Mouse (Mus musculus) gastrocnemius, adult 2 months (tissue): ENCODE results near the gene H2-Q6. TPM values are rescaled to one million over a fixed set of nuclear protein-coding genes. Genes with fewer than 3 reads are reported as not detected.
"Not testable (repeated sequence)": the region's sequence is repeated elsewhere in the genome, so short reads cannot be mapped to it uniquely, and the experiment has no call there.

ENCODE experiments used
- DNase-seq: peaks from one replicate; pipeline ENCODE4 v3.0.0; 2022
- H3K27ac ChIP-seq: fragments of 200-600 bp; 2 replicates; pipeline ENCODE4 v1.8.1; 2022; ENCODE audit warnings: mild to moderate bottlenecking
- H3K4me3 ChIP-seq: fragments of 200-600 bp; 2 replicates; pipeline ENCODE4 v1.8.1; 2022; ENCODE audit warnings: mild to moderate bottlenecking, moderate library complexity
- CTCF ChIP-seq: fragments of 200-600 bp; IDR thresholded peaks from 2 replicates; pipeline ENCODE4 v1.8.1; 2022; ENCODE audit warnings: antibody characterized with exemption, mild to moderate bottlenecking, moderate library complexity
- intact Hi-C: fragments of 180-260 bp; cut with DNase I; formaldehyde crosslinking; loops from one replicate; pipeline ENCODE4 v1.15.1; 2025
- long read RNA-seq, 2 experiments: library from polyadenylated mRNA; stranded (forward); transcript quantifications; one replicate each; pipeline ENCODE4 v2.0.0; 2021
- total RNA-seq, 2 experiments: library from RNA; stranded (reverse); gene quantifications; 2 replicates each; pipeline ENCODE4 v1.2.3; 2021

The H2-Q6 gene
- total RNA-seq: under 1 TPM in 1 of 2 experiments, not detected in 1; 0.18 TPM
- long read RNA-seq, experiment 1: 0 reads
- long read RNA-seq, experiment 2: 0 reads

DNA sequence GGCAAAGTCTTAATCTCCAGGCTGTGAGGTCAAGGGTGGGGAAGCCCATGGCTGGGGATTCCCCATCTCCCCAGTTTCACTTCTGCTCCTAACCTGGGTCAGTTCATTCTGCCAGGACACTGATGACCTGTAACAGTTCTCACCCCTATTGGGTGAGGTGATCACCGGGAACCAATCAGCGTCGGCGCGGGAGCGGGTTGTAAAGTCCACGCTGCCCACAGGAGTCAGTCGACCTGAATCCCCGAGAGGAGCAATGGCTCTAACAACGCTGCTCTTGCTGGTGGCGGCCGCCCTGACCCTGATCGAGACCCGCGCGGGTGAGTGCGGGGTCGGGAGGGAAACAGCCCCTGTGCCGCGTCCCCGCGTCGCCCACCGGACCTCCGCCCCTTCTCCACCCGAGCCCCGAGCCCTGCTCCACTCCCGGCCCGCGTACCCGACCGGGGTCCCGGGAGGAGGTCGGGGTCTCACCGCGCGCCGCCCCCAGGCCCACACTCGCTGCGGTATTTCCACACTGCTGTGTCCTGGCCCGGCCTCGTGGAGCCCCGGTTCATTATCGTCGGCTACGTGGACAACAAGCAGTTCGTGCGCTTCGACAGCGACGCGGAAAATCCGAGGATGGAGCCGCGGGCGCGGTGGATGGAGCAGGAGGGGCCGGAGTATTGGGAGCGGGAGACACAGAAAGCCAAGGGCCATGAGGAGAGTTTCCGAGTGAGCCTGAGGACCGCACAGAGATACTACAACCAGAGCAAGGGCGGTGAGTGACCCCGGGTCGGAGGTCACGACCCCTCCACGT is at the start of gene H2-Q6:
TSS of gene H2-Q6 (plus strand) at position 227 of the 793 bp plus-strand sequence.
- H3K27ac ChIP-seq, intact Hi-C loops: not testable (repeated sequence)
- H3K4me3 ChIP-seq: peak within 1 kb of the TSS; percentile 64
- DNase-seq: peak; percentile 48

DNA sequence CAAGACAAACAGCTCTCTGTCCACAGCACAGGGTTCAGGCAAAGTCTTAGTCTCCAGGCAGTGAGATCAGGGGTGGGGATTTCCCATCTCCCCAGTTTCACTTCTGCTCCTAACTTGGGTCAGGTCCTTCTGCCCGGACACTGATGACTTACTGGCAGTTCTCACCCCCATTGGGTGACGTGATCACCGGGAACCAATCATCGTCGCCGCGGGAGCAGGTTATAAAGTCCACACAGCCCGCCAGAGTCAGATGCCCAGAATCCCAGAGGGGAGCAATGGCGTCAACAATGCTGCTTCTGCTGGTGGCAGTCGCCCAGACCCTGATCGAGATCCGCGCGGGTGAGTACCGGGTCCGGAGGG is 45.3 kb upstream of the H2-Q6 start, which contains the start of gene H2-Q4:
TSS of gene H2-Q4 (plus strand) at position 249 of the 360 bp plus-strand sequence.
- intact Hi-C loops: no loop called here
- H3K27ac ChIP-seq: peak within 1 kb of the TSS; percentile 82
- DNase-seq: peak; percentile 93
- no peak for TF ChIP-seq CTCF
- peak within 1 kb of the TSS; percentile 94 for H3K4me3 ChIP-seq

DNA sequence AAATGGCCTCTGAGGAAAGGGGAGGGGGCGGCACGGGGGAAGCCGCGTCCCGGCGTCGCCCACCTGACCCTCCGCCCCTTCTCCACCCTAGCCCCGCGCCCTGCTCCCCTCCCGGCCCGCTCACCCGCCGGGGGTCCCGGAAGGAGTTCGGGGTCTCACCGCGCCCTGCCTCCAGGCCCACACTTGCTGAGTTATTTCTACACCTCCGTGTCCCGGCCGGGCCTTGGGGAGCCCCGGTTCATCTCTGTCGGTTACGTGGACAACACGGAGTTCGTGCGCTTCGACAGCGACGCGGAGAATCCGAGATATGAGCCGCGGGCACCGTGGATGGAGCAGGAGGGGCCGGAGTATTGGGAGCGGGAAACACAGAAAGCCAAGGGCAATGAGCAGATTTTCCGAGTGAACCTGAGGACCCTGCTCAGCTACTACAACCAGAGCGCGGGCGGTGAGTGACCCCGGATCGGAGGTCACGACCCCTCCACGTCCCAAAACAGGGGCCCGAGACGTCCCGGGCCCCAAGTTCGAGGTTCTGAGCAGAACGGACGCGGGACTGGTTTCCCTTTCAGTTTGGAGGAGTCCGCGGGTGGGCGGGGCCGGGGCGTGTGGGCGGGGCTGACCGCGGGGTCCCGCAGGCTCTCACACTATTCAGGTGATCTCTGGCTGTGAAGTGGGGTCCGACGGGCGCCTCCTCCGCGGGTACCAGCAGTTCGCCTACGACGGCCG is 44.8 kb upstream of the H2-Q6 start:
- H3K27ac ChIP-seq: peak overlapping the region; percentile 82
- intact Hi-C loops: no loop called here
- peak overlapping the region; percentile 94 for H3K4me3 ChIP-seq
- TF ChIP-seq CTCF: no peak
- peak; percentile 41 for DNase-seq

DNA sequence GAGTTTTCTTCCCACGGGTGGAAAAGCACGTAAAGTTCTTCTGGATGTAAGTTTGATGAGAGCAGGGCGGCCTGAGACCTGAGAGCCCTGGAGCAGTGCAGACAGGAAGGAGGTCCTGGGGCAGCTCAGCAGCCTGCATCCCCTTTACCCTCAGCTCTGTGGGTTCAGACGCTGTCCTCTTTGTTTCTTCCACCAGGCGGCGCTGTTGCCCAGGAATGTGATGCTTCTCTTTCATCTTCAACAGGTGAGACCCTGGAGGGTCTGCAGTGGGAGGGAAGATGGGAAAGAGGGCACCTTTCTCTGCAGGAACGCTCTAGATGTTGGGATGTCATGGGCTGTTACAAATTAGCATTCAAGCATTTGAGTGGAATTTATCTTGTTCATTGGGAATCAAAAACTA is 34.9 kb upstream of the H2-Q6 start:
- intact Hi-C loops, H3K4me3 ChIP-seq, H3K27ac ChIP-seq, DNase-seq: not testable (repeated sequence)
- peak; percentile 47 for TF ChIP-seq CTCF

DNA sequence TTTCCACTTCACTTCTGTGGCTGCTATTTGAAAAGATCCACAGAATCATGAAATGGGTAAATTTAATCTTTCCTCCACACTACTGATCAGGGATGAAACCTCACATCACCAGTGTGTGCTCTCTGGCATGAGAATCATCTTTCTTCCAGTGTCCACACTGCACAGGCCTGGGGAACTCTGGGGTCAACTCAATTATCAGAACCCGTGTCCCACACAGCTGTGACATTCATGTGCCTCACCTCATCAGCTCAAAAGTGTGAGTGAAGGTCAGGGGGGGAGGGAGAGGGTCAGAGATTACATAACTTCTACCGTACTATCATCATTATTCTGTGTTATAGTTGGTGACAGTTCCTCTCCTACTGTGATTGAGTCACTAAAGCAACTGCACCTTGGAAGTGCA is 32.0 kb upstream of the H2-Q6 start:
- H3K4me3 ChIP-seq, H3K27ac ChIP-seq, intact Hi-C loops, DNase-seq: not testable (repeated sequence)

DNA sequence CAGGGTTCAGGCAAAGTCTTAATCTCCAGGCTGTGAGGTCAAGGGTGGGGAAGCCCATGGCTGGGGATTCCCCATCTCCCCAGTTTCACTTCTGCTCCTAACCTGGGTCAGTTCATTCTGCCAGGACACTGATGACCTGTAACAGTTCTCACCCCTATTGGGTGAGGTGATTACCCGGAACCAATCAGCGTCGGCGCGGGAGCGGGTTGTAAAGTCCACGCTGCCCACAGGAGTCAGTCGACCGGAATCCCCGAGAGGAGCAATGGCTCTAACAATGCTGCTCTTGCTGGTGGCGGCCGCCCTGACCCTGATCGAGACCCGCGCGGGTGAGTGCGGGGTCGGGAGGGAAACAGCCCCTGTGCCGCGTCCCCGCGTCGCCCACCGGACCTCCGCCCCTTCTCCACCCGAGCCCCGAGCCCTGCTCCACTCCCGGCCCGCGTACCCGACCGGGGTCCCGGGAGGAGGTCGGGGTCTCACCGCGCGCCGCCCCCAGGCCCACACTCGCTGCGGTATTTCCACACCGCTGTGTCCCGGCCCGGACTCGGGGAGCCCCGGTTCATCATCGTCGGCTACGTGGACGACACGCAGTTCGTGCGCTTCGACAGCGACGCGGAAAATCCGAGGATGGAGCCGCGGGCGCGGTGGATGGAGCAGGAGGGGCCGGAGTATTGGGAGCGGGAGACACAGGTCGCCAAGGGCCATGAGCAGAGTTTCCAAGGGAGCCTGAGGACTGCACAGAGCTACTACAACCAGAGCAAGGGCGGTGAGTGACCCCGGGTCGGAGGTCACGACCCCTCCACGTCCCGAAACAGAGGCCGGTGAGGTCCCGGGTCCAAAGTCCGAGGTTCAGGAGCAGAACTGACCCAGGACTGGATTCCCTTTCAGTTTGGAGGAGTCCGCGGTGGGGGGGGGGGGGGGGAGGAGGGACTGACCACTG is 30.5 kb upstream of the H2-Q6 start:
- H3K4me3 ChIP-seq: peak overlapping the region; percentile 62
- intact Hi-C loops, H3K27ac ChIP-seq, DNase-seq: not testable (repeated sequence)

DNA sequence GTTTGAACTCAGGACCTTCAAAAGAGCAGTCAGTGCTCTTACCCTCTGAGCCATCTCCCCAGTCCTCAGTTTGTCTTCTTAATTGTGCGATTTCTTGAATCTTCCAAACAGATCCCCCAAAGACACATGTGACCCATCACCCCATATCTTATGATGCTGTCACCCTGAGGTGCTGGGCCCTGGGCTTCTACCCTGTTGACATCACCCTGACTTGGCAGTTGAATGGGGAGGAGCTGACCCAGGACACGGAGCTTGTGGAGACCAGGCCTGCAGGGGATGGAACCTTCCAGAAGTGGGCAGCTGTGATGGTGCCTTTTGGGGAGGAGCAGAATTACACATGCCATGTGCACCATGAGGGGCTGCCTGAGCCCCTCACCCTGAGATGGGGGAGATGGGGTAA is 27.7 kb upstream of the H2-Q6 start:
- intact Hi-C loops, H3K4me3 ChIP-seq, H3K27ac ChIP-seq, DNase-seq: not testable (repeated sequence)

DNA sequence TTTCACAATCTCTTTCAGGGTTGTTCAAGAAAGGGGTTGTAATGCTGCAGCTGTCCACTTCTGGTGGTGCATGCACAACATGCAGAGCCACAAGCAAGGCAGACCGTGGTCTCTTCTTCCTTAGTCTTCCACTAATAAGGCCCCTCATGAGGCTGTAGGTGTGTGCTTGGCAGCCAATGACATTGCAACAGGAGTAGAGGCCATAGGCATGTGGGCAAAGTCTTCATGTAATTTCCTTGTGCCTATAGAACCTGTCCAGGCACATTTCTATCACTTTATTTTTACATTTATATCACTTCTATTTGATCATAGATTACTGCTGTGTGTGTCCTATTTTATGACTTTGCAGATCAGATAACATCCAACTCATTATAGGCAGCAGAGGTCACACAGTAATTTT is 11.6 kb upstream of the H2-Q6 start:
- H3K27ac ChIP-seq, DNase-seq, H3K4me3 ChIP-seq, intact Hi-C loops: not testable (repeated sequence)

DNA sequence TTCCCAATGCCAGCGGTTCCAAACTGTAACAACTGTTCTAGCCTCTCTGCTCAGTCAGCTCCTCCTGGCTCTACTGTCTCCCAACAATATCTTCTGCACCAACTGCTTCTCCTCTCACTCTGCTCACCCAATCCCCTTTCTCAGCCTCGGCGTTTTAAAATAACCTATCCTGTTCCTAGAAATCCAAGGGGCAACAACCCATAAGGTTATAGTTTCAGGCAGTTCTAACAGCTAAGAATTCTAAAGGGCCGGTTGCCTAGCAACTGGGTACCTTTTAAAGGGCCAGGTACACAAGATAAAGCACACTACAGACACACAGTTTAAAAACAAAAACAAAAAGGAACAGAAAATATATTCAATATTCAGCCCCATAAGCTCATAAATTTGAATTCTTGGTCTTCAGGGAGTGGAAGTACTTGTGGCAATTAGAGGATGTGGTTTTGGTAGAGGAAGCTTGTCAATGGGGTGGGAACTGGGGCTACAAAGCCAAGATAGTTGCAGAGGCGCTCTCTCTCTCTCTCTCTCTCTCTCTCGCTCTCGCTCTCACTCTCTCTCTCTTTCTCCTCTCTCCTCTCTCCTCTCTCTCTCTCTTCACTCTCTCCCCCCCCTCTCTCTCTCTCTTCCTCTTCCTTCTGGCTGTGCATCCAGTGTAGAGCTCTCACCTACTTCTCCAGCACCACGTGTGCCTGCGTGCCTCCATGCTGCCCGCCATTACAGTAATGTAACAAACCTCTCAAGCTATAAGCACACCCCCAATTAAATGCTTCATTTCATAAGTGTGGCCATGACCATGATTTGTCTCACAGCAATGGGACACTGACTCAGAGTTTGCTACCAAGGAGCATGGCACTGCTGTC is 9.1 kb upstream of the H2-Q6 start:
- DNase-seq, intact Hi-C loops: not testable (repeated sequence)

DNA sequence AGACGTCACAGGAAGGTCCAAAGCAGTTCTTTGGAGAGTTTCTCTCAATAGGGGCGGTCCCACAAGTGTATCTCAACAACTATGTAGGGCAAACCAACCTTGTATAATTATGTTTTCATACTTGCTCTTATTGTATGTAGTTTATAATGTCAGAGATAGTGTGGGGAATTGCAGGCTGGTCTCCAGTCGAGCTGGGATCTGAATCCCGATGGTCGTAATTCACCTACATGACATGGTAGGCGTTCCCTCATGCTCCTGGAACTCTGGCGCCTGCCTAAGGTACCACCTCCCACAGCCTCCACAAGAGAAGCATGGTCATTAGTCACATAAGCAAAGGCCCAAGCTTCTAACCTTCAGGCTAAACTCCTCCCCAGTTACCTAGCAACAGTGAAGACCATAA is 5.9 kb upstream of the H2-Q6 start:
- Histone ChIP-seq H3K4me3 (no peak overlapping the region), H3K27ac (no peak overlapping the region)
- intact Hi-C loops: no loop called here
- no peak for TF ChIP-seq CTCF
- no peak for DNase-seq

More for the DNA sequence above, 9.1 kb upstream of the H2-Q6 start:
- H3K4me3 ChIP-seq, H3K27ac ChIP-seq: not testable (repeated sequence)

DNA sequence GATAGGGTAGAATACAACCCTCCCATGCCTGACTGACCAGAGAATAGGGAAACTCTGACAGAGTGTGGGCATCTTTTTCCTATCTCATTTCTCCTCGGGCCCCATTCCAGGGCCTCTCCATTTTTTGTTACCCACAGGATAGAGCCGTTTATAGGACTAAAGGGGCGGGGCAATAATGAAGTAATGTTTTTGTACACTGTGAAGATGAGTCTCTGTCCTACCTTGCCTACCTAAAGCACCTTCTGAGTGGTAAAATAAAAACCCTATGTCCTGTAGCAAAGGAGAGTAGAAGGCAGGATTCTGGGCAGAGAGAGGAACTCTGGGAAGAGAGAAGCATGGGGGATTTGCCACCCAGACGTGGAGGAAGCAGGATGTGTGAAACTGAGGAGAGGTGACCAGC is 5.1 kb upstream of the H2-Q6 start:
- DNase-seq, intact Hi-C loops, H3K27ac ChIP-seq, H3K4me3 ChIP-seq: not testable (repeated sequence)
